Comparison of ENCODE assay signal across 8 mouse cellular contexts in genomic region chr11:3127303-3127795, GRCm38 (mm10).
DNase-seq lines count a peak whose midpoint lies in the region; ATAC-seq lines count a peak whose summit lies in the region.
"Not testable (repeated sequence)": the region's sequence is repeated elsewhere in the genome, so short reads cannot be mapped to it uniquely, and the experiment has no call there.

No protein-coding gene starts in this region.

- 94% methylated on average over 5 of the region's 7 CpGs for WGBS in embryonic facial prominence, embryonic 10.5 days
- 81% methylated on average over 5 of the region's 7 CpGs for WGBS in limb, embryonic 15.5 days
- WGBS in midbrain, embryonic 12.5 days = 93% methylated on average over 5 of the region's 7 CpGs

- not testable (repeated sequence) for H3K27me3 ChIP-seq in embryonic facial prominence, embryonic 10.5 days (replicated peaks; ENCODE audit: low read depth, poor library complexity, severe bottlenecking); limb, embryonic 15.5 days; midbrain, embryonic 12.5 days

- H3K36me3 ChIP-seq in embryonic facial prominence, embryonic 10.5 days (replicated peaks) = peaks cover 16% of the 10 kb centered on the region
- H3K36me3 ChIP-seq in limb, embryonic 15.5 days; midbrain, embryonic 12.5 days: not testable (repeated sequence)

- ATAC-seq in limb, embryonic 15.5 days (ENCODE audit: insufficient number of reproducible peaks, low FRiP score, low TSS enrichment, low read depth) = peak; percentile 52
- ATAC-seq in midbrain, embryonic 12.5 days (ENCODE audit: low FRiP score, low read depth) = peak; percentile 47

- H3K9me3 ChIP-seq in embryonic facial prominence, embryonic 10.5 days = peaks cover 21% of the 10 kb centered on the region
- H3K9me3 ChIP-seq in limb, embryonic 15.5 days = peaks cover 18% of the 10 kb centered on the region
- peaks cover 20% of the 10 kb centered on the region for H3K9me3 ChIP-seq in midbrain, embryonic 12.5 days

- DNase-seq in adipocyte (ENCODE audit: low spot score) = peak; percentile 59
- DNase-seq in embryonic facial prominence, embryonic 10.5 days (ENCODE audit: low spot score) = peak; percentile 28
- DNase-seq in gastrocnemius, postnatal 25 days = peak; percentile 50
- DNase-seq in induced T-regulatory cell, adult 2 months (ENCODE audit: low read depth) = peak; percentile 48
- peak; percentile 39 to 47 for DNase-seq in spleen, postnatal 14 days (ENCODE audit: low spot score in 2 of 2)
- peak; percentile 86 for DNase-seq in urinary bladder, postnatal 25 days (ENCODE audit: low spot score)

- not testable (repeated sequence) for H3K4me3 ChIP-seq in embryonic facial prominence, embryonic 10.5 days; limb, embryonic 15.5 days; midbrain, embryonic 12.5 days

- H3K4me2 ChIP-seq in limb, embryonic 15.5 days; midbrain, embryonic 12.5 days (replicated peaks): not testable (repeated sequence)

- H3K4me1 ChIP-seq in embryonic facial prominence, embryonic 10.5 days; limb, embryonic 15.5 days; midbrain, embryonic 12.5 days: not testable (repeated sequence)

- H3K27ac ChIP-seq in embryonic facial prominence, embryonic 10.5 days (replicated peaks); limb, embryonic 15.5 days; midbrain, embryonic 12.5 days (replicated peaks): not testable (repeated sequence)

- H3K9ac ChIP-seq in limb, embryonic 15.5 days; midbrain, embryonic 12.5 days (replicated peaks): not testable (repeated sequence)

Comparison
In these comparisons a context has a peak if more than half of its experiments do, and no peak if none do; other contexts are left out.
1. DNase-seq: peak in every context shown above with its lines; median percentile 86 in urinary bladder, postnatal 25 days; 59 in adipocyte; 50 in gastrocnemius, postnatal 25 days; 48 in induced T-regulatory cell, adult 2 months; 43 in spleen, postnatal 14 days; 28 in embryonic facial prominence, embryonic 10.5 days.